Mouse (Mus musculus): Measurements from ENCODE around the gene Ccdc3.

DNA sequence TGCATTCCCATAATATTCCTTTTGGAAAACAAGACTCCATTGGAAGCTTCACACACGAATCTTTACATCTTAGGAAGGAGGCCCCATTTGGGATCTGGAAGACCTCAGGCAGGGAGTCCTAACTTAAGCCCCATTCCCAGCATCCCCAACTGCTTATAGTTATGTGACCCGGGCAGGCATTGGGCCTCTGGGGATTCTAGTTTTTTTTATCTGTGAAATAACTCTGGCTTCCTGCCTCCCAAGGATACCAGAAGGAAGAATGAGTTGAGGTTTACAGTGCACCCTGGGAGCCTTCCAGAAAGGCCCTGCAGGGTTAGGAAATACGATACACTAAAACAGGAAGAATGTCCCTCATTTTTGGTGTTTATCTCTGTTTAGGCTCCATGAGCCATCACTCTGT lies 8.5 kb upstream of the Ccdc3 start:
- TF ChIP-seq POLR2A (IDR thresholded peaks at IDR 0.05; ENCODE audit: borderline replicate concordance, low read depth, low read length) (no peak), CTCF (IDR thresholded peaks at IDR 0.05; ENCODE audit: low read depth, low read length) (no peak)

All from bone marrow macrophage, adult 2 months (primary cell).